ENCODE assay signal across 15 mouse cellular contexts in genomic region chr2:121299471-121299870, GRCm38 (mm10). TPM values are rescaled to one million over a fixed set of nuclear protein-coding genes. Genes with fewer than 3 reads are reported as not detected.
"Had no signal": no experiment of that assay in that cellular context is flagged by ENCODE, and none has a peak within 500 bp of the region (broad histone marks: within the 10 kb centered on the region; RNA-seq: fewer than 3 reads in every experiment).

No protein-coding gene starts in this region.

- H3K27me3 ChIP-seq: midbrain, embryonic 12.5 days; neural tube, embryonic 13.5 days had no signal

- H3K27ac ChIP-seq: kidney, postnatal 0 days; liver, embryonic 13.5 days; midbrain, embryonic 12.5 days; neural tube, embryonic 13.5 days had no signal

- DNase-seq: kidney, postnatal 25 days; liver, embryonic 13.5 days; lung, adult 2 months; lung, postnatal 14 days; lung, postnatal 4 days; thymus, adult 18-20 months; thymus, postnatal 36 days had no signal

- H3K4me3 ChIP-seq: liver, embryonic 13.5 days; midbrain, embryonic 12.5 days; myocyte; neural tube, embryonic 13.5 days had no signal

RNA-seq across cellular contexts. Expression of gene Map1a, which starts 10.1 kb away (rescaled TPM):
- total RNA-seq: megakaryocyte-erythroid progenitor cell, adult 5-6 weeks; monocyte, adult 5-6 weeks; neutrophil, adult 5-6 weeks had no signal

RNA-seq across cellular contexts. Expression of gene Ckmt1, which starts 58.0 kb away (rescaled TPM):
- total RNA-seq: megakaryocyte progenitor cell, adult 5-6 weeks; megakaryocyte-erythroid progenitor cell, adult 5-6 weeks; monocyte, adult 5-6 weeks; neutrophil, adult 5-6 weeks had no signal
- polyA plus RNA-seq: myocyte had no signal
